ENCODE assay signal across 33 mouse cellular contexts in genomic region chr4:125601301-125601700, GRCm38 (mm10).
"Had no signal": no experiment of that assay in that cellular context is flagged by ENCODE, and none has a peak within 500 bp of the region (broad histone marks: within the 10 kb centered on the region; RNA-seq: fewer than 3 reads in every experiment).

No protein-coding gene starts in this region.

- H3K4me1 ChIP-seq: heart, embryonic 13.5 days; heart, embryonic 15.5 days; intestine, embryonic 15.5 days; kidney, embryonic 15.5 days had no signal

- DNase-seq: heart, postnatal 10 days; heart, postnatal 14 days; heart, postnatal 36 days; heart, postnatal 4 days; kidney, adult 11 months; kidney, adult 18-20 months; kidney, adult 2 months; kidney, adult 8-10 months; kidney, adult 9 months; kidney, postnatal 10 days; kidney, postnatal 25 days; kidney, postnatal 36 days; kidney, postnatal 4 days; layer of hippocampus, adult 9-11 months; layer of hippocampus, postnatal 36 days had no signal

- H3K36me3 ChIP-seq: heart, embryonic 10.5 days; heart, embryonic 12.5 days; heart, embryonic 13.5 days; heart, embryonic 15.5 days; hindbrain, embryonic 10.5 days; hindbrain, embryonic 12.5 days; hindbrain, embryonic 15.5 days; intestine, embryonic 15.5 days; kidney, embryonic 15.5 days had no signal

- H3K27me3 ChIP-seq: hindbrain, embryonic 15.5 days had no signal

- H3K9me3 ChIP-seq: heart, embryonic 10.5 days; heart, embryonic 12.5 days; heart, embryonic 13.5 days; heart, embryonic 15.5 days; hindbrain, embryonic 10.5 days; hindbrain, embryonic 12.5 days; hindbrain, embryonic 15.5 days; intestine, embryonic 15.5 days; kidney, embryonic 15.5 days had no signal

- ATAC-seq: hindbrain, postnatal 0 days; inflammation-experienced regulatory T-cells, adult 6 months; intestine, embryonic 15.5 days; intestine, embryonic 16.5 days; intestine, postnatal 0 days had no signal

- H3K4me2 ChIP-seq: heart, embryonic 11.5 days; heart, embryonic 12.5 days; heart, embryonic 13.5 days; heart, embryonic 15.5 days; hindbrain, embryonic 12.5 days; hindbrain, embryonic 14.5 days; hindbrain, embryonic 15.5 days; intestine, embryonic 15.5 days; kidney, embryonic 15.5 days had no signal

- H3K9ac ChIP-seq: heart, embryonic 12.5 days; heart, embryonic 13.5 days; heart, embryonic 15.5 days; hindbrain, embryonic 12.5 days; hindbrain, embryonic 14.5 days; hindbrain, embryonic 15.5 days; intestine, embryonic 15.5 days; kidney, embryonic 15.5 days had no signal

- H3K27ac ChIP-seq: heart, embryonic 10.5 days; heart, embryonic 13.5 days; heart, embryonic 15.5 days; hindbrain, embryonic 14.5 days; hindbrain, embryonic 15.5 days; hindbrain, postnatal 0 days; intestine, embryonic 15.5 days; kidney, embryonic 15.5 days; kidney, postnatal 0 days; layer of hippocampus, adult 2 months; left cerebral cortex, adult 2 months had no signal

- H3K4me3 ChIP-seq: heart, embryonic 10.5 days; heart, embryonic 12.5 days; heart, embryonic 13.5 days; heart, embryonic 15.5 days; hindbrain, embryonic 10.5 days; hindbrain, embryonic 12.5 days; hindbrain, embryonic 15.5 days; intestine, embryonic 15.5 days; kidney, embryonic 15.5 days; layer of hippocampus, adult 2 months; left cerebral cortex, adult 2 months had no signal
